Mouse (Mus musculus): ENCODE results near the gene Slc51a.

GRCm38 (mm10) chr16:32479415-32479814 is 8.3 kb downstream of the Slc51a start:
- no peak for TF ChIP-seq CTCF (IDR thresholded peaks at IDR 0.05; ENCODE audit: low read depth)
- no peak for TF ChIP-seq EP300 (optimal IDR thresholded peaks at IDR 0.05)
